Mouse (Mus musculus) limb, embryonic 14.5 days (tissue): ENCODE measurements around the gene Fat3. TPM values are rescaled to one million over a fixed set of nuclear protein-coding genes. Genes with fewer than 3 reads are reported as not detected.

Experiments
- ATAC-seq: fragments of 200-750 bp; cut with Nextera tagmentation; 2 replicates; pipeline ENCODE4 v1.8.0; 2017; ENCODE audit warnings: low read depth, moderate number of reproducible peaks, moderate TSS enrichment; ENCODE audit not compliant: low FRiP score
- DNase-seq: peaks from one replicate; pipeline ENCODE4 v3.0.0-alpha.2; 2015; ENCODE audit warnings: low spot score
- H3K27ac ChIP-seq: fragments of 300-500 bp; sonication (generic); replicated peaks from 2 replicates; pipeline ENCODE4 v1.5.1; 2014; ENCODE audit warnings: low read depth, mild to moderate bottlenecking, low read length, moderate library complexity, mixed read lengths
- H3K27me3 ChIP-seq: fragments of 300-500 bp; sonication (generic); 2 replicates; pipeline ENCODE4 v1.6.1; 2014; ENCODE audit warnings: low read length, mixed read lengths; ENCODE audit not compliant: control insufficient read depth, insufficient read depth
- H3K36me3 ChIP-seq: fragments of 300-500 bp; sonication (generic); 2 replicates; pipeline ENCODE4 v1.6.1; 2014; ENCODE audit warnings: mild to moderate bottlenecking, low read length, moderate library complexity, mixed read lengths; ENCODE audit not compliant: control insufficient read depth, insufficient read depth
- H3K4me1 ChIP-seq: fragments of 300-500 bp; sonication (generic); 2 replicates; pipeline ENCODE4 v1.6.1; 2014; ENCODE audit warnings: antibody characterized with exemption, low read length, mixed read lengths; ENCODE audit not compliant: control insufficient read depth, insufficient read depth
- H3K4me2 ChIP-seq: fragments of 300-500 bp; sonication (generic); replicated peaks from 2 replicates; pipeline ENCODE4 v1.6.1; 2014; ENCODE audit warnings: low read depth, mild to moderate bottlenecking, low read length, moderate library complexity; ENCODE audit not compliant: severe bottlenecking
- H3K4me3 ChIP-seq: fragments of 300-500 bp; sonication (generic); replicated peaks from 2 replicates; pipeline ENCODE4 v1.5.1; 2014; ENCODE audit warnings: low read length
- H3K9ac ChIP-seq: fragments of 300-500 bp; sonication (generic); 2 replicates; pipeline ENCODE4 v1.6.1; 2014; ENCODE audit warnings: mild to moderate bottlenecking, low read depth, low read length, moderate library complexity; ENCODE audit not compliant: severe bottlenecking
- H3K9me3 ChIP-seq: fragments of 300-500 bp; sonication (generic); 2 replicates; pipeline ENCODE4 v1.6.1; 2016; ENCODE audit warnings: low read length; ENCODE audit not compliant: control insufficient read depth
- POLR2A ChIP-seq: fragments of 200-500 bp; IDR thresholded peaks from 2 replicates; pipeline ENCODE4 v1.8.0; 2012; ENCODE audit warnings: inconsistent platforms, mild to moderate bottlenecking, moderate library complexity, borderline replicate concordance; ENCODE audit not compliant: insufficient read depth, insufficient read length; ENCODE audit errors: extremely low read depth
- WGBS: fragments of 180-500 bp; shearing (Covaris S2); extraction: QIAGEN DNeasy Blood & Tissue Kit; methylation state at CpG from one replicate; pipeline ENCODE4 v1.1.7; 2014; 5-methylcytosine and 5-hydroxymethylcytosine counted together
- polyA plus RNA-seq, 2 experiments: library from polyadenylated mRNA; depleted of rRNA in 1 of 2; stranded (reverse) in 1 of 2; unstranded in 1 of 2; fragments of >200 nt; fragmentation: Nextera tagmentation in 1 of 2; extraction: Ambion mirVana in 1 of 2; gene quantifications; 2 replicates each; pipeline versions ENCODE4 v1.2.1 to v1.2.3; 2012 to 2014

Gene Fat3
- polyA plus RNA-seq, 2 experiments, result 5.4 to 9.2 TPM

- Histone ChIP-seq H3K27me3 (no peaks in the 10 kb centered on the region), H3K4me3 (no peak overlapping the region), H3K9ac (no peak overlapping the region), H3K4me1 (no peaks in the 10 kb centered on the region), H3K4me2 (no peak overlapping the region), H3K27ac (no peak overlapping the region), H3K9me3 (no peaks in the 10 kb centered on the region), H3K36me3 (no peaks in the 10 kb centered on the region)
- DNase-seq (peak; percentile 72), ATAC-seq (peak; percentile 85)
- no peak for TF ChIP-seq POLR2A
- 81% methylated on average over 5 of the region's 5 CpGs for WGBS
Measured at GRCm38 (mm10) chr9:16121756-16122155, 379.3 kb downstream of the Fat3 start.

GRCm38 (mm10) chr9:16114821-16115485 lies 386.1 kb downstream of the Fat3 start:
- ATAC-seq (no peak), DNase-seq (peak; percentile 17)

GRCm38 (mm10) chr9:16113936-16114642 lies 387.0 kb downstream of the Fat3 start:
- Histone ChIP-seq H3K4me1 (no peaks in the 10 kb centered on the region), H3K9ac (no peak overlapping the region), H3K9me3 (no peaks in the 10 kb centered on the region), H3K4me2 (no peak overlapping the region), H3K36me3 (no peaks in the 10 kb centered on the region), H3K4me3 (no peak overlapping the region), H3K27ac (no peak overlapping the region), H3K27me3 (no peaks in the 10 kb centered on the region)
- no peak for DNase-seq
- WGBS, result 82% methylated on average over 4 of the region's 4 CpGs
- ATAC-seq, result no peak
- no peak for TF ChIP-seq POLR2A

More at GRCm38 (mm10) chr9:16114821-16115485, 386.1 kb downstream of the Fat3 start:
- H3K4me1 ChIP-seq, result no peaks in the 10 kb centered on the region
- 69% methylated on average over 7 of the region's 7 CpGs for WGBS
- no peak overlapping the region for H3K27ac ChIP-seq
- H3K4me2 ChIP-seq, result no peak overlapping the region
- H3K9me3 ChIP-seq, result no peaks in the 10 kb centered on the region
- no peak overlapping the region for H3K4me3 ChIP-seq
- TF ChIP-seq POLR2A, result no peak
- no peaks in the 10 kb centered on the region for H3K27me3 ChIP-seq
- no peak overlapping the region for H3K9ac ChIP-seq
- H3K36me3 ChIP-seq, result no peaks in the 10 kb centered on the region

- no peaks in the 10 kb centered on the region for H3K9me3 ChIP-seq
- H3K27me3 ChIP-seq, result no peaks in the 10 kb centered on the region
- 10% methylated on average over 5 of the region's 5 CpGs for WGBS
- no peak overlapping the region for H3K4me3 ChIP-seq
- H3K4me1 ChIP-seq, result no peaks in the 10 kb centered on the region
- no peak; the same call in 1 of the 2 replicates for ATAC-seq
- no peak overlapping the region for H3K4me2 ChIP-seq
- no peak for DNase-seq
- no peak overlapping the region for H3K9ac ChIP-seq
- H3K36me3 ChIP-seq, result no peaks in the 10 kb centered on the region
- no peak for TF ChIP-seq POLR2A
- no peak overlapping the region for H3K27ac ChIP-seq
Measured at GRCm38 (mm10) chr9:16107900-16108299, 393.2 kb downstream of the Fat3 start.

- H3K9ac ChIP-seq, result no peak overlapping the region
- no peaks in the 10 kb centered on the region for H3K36me3 ChIP-seq
- DNase-seq, result no peak
- H3K27ac ChIP-seq, result no peak overlapping the region
- no peak overlapping the region for H3K4me3 ChIP-seq
- H3K27me3 ChIP-seq, result no peaks in the 10 kb centered on the region
- H3K9me3 ChIP-seq, result no peaks in the 10 kb centered on the region
- TF ChIP-seq POLR2A, result no peak
- H3K4me1 ChIP-seq, result no peaks in the 10 kb centered on the region
- no peak for ATAC-seq
- WGBS, result 49% methylated on average over 5 of the region's 5 CpGs
- H3K4me2 ChIP-seq, result no peak overlapping the region
Measured at GRCm38 (mm10) chr9:16107386-16107785, 393.7 kb downstream of the Fat3 start.
